Mouse (Mus musculus) neural tube, embryonic 15.5 days (tissue): ENCODE measurements around the gene Nlgn3. TPM values are rescaled to one million over a fixed set of nuclear protein-coding genes. Genes with fewer than 3 reads are reported as not detected.

Experiments
- ATAC-seq: fragments of 200-750 bp; cut with Nextera tagmentation; 2 replicates; pipeline ENCODE4 v1.8.0; 2017; ENCODE audit warnings: mild to moderate bottlenecking, moderate TSS enrichment, moderate library complexity; ENCODE audit not compliant: low FRiP score
- H3K27ac ChIP-seq: fragments of 300-500 bp; sonication (generic); replicated peaks from 2 replicates; pipeline ENCODE4 v1.5.1; 2015; ENCODE audit warnings: mild to moderate bottlenecking, inconsistent platforms
- H3K27me3 ChIP-seq: fragments of 300-500 bp; sonication (generic); replicated peaks from 2 replicates; pipeline ENCODE4 v1.6.1; 2015; ENCODE audit warnings: inconsistent platforms
- H3K36me3 ChIP-seq: fragments of 300-500 bp; sonication (generic); 2 replicates; pipeline ENCODE4 v1.6.1; 2015; ENCODE audit warnings: inconsistent platforms
- H3K4me1 ChIP-seq: fragments of 300-500 bp; sonication (generic); 2 replicates; pipeline ENCODE4 v1.6.1; 2015; ENCODE audit warnings: inconsistent platforms
- H3K4me2 ChIP-seq: fragments of 300-500 bp; sonication (generic); 2 replicates; pipeline ENCODE4 v1.6.1; 2015; ENCODE audit warnings: inconsistent platforms, mild to moderate bottlenecking, moderate library complexity
- H3K4me3 ChIP-seq: fragments of 300-500 bp; sonication (generic); replicated peaks from 2 replicates; pipeline ENCODE4 v1.5.1; 2015; ENCODE audit warnings: mild to moderate bottlenecking, inconsistent platforms
- H3K9ac ChIP-seq: fragments of 300-500 bp; sonication (generic); replicated peaks from 2 replicates; pipeline ENCODE4 v1.6.1; 2015; ENCODE audit warnings: mild to moderate bottlenecking, inconsistent platforms
- H3K9me3 ChIP-seq: fragments of 300-500 bp; sonication (generic); replicated peaks from 2 replicates; pipeline ENCODE4 v1.6.1; 2016; ENCODE audit warnings: inconsistent platforms
- WGBS: fragments of 180-500 bp; shearing (Covaris S2); methylation state at CpG from one replicate; pipeline ENCODE4 v1.1.7; 2015; ENCODE audit warnings: mixed read lengths; 5-methylcytosine and 5-hydroxymethylcytosine counted together
- polyA plus RNA-seq: library from polyadenylated mRNA; unstranded; fragments of >200 nt; fragmentation: Nextera tagmentation; extraction: Ambion mirVana; gene quantifications from 2 replicates; pipeline ENCODE4 v1.2.1, GENCODE M21; 2015

Gene Nlgn3
- polyA plus RNA-seq, 1 experiment from 2014 or later, result 77.2 TPM

GRCm38 (mm10) chrX:101273875-101274738 lies 24.9 kb upstream of the Nlgn3 start, which contains the start of gene Med12:
Gene Med12, plus strand, starts transcription at chrX:101274030.
- H3K9ac ChIP-seq, result peak within 1 kb of the TSS; percentile 50
- peak within 1 kb of the TSS; percentile 70 for H3K27ac ChIP-seq
- H3K4me3 ChIP-seq, result peak within 1 kb of the TSS; percentile 50
- no peaks in the 10 kb centered on the region; the same call in 1 of the 2 replicates for H3K27me3 ChIP-seq
- 21% methylated on average over 49 of the region's 54 CpGs for WGBS
- peaks cover 9% of the 10 kb centered on the region; the same call in 1 of the 2 replicates for H3K4me1 ChIP-seq
- no peaks in the 10 kb centered on the region for H3K9me3 ChIP-seq
- H3K4me2 ChIP-seq, result peak within 1 kb of the TSS; percentile 56
- peak; percentile 98 for ATAC-seq
- peaks cover 3% of the 10 kb centered on the region; the same call in 1 of the 2 replicates for H3K36me3 ChIP-seq

GRCm38 (mm10) chrX:101282813-101283212 lies 16.2 kb upstream of the Nlgn3 start:
- WGBS, result 78% methylated on average over 6 of the region's 6 CpGs
- Histone ChIP-seq H3K9me3 (no peaks in the 10 kb centered on the region), H3K4me2 (no peak overlapping the region), H3K9ac (no peak overlapping the region), H3K4me3 (no peak overlapping the region), H3K27me3 (no peaks in the 10 kb centered on the region), H3K27ac (no peak overlapping the region), H3K36me3 (peaks cover 40% of the 10 kb centered on the region), H3K4me1 (no peaks in the 10 kb centered on the region)
- no peak for ATAC-seq

GRCm38 (mm10) chrX:101285534-101285933 lies 13.4 kb upstream of the Nlgn3 start:
- WGBS, result 35% methylated on average over 6 of the region's 6 CpGs
- no peak for ATAC-seq
- H3K36me3 ChIP-seq, result peaks cover 47% of the 10 kb centered on the region

GRCm38 (mm10) chrX:101285953-101286670 lies 12.9 kb upstream of the Nlgn3 start:
- Histone ChIP-seq H3K9ac (no peak overlapping the region), H3K4me1 (no peaks in the 10 kb centered on the region), H3K4me2 (no peak overlapping the region), H3K4me3 (no peak overlapping the region), H3K27ac (no peak overlapping the region), H3K36me3 (peaks cover 53% of the 10 kb centered on the region), H3K27me3 (no peaks in the 10 kb centered on the region), H3K9me3 (no peaks in the 10 kb centered on the region)
- no peak for ATAC-seq
- 91% methylated on average over 14 of the region's 14 CpGs for WGBS

More at GRCm38 (mm10) chrX:101285534-101285933, 13.4 kb upstream of the Nlgn3 start:
- no peaks in the 10 kb centered on the region for H3K9me3 ChIP-seq
- H3K9ac ChIP-seq, result no peak overlapping the region
- H3K4me2 ChIP-seq, result no peak overlapping the region
- no peaks in the 10 kb centered on the region for H3K4me1 ChIP-seq
- no peak overlapping the region for H3K27ac ChIP-seq
- H3K27me3 ChIP-seq, result no peaks in the 10 kb centered on the region
- H3K4me3 ChIP-seq, result no peak overlapping the region

- 96% methylated on average over 3 of the region's 3 CpGs for WGBS
- Histone ChIP-seq H3K9ac (no peak overlapping the region), H3K27ac (no peak overlapping the region), H3K4me2 (no peak overlapping the region), H3K27me3 (no peaks in the 10 kb centered on the region), H3K9me3 (no peaks in the 10 kb centered on the region), H3K4me1 (no peaks in the 10 kb centered on the region), H3K4me3 (no peak overlapping the region), H3K36me3 (peaks cover 50% of the 10 kb centered on the region)
- no peak for ATAC-seq
Observed at GRCm38 (mm10) chrX:101287543-101287942, 11.4 kb upstream of the Nlgn3 start.

GRCm38 (mm10) chrX:101288432-101288831 lies 10.5 kb upstream of the Nlgn3 start:
- Histone ChIP-seq H3K36me3 (peaks cover 51% of the 10 kb centered on the region), H3K27ac (no peak overlapping the region), H3K4me3 (no peak overlapping the region), H3K9ac (no peak overlapping the region), H3K9me3 (no peaks in the 10 kb centered on the region), H3K4me1 (no peaks in the 10 kb centered on the region), H3K4me2 (no peak overlapping the region), H3K27me3 (no peaks in the 10 kb centered on the region)
- WGBS, result 98% methylated on average over 6 of the region's 6 CpGs
- no peak for ATAC-seq

GRCm38 (mm10) chrX:101289037-101289436 lies 9.9 kb upstream of the Nlgn3 start:
- Histone ChIP-seq H3K36me3 (peaks cover 53% of the 10 kb centered on the region), H3K9ac (no peak overlapping the region), H3K27ac (no peak overlapping the region), H3K9me3 (no peaks in the 10 kb centered on the region), H3K4me1 (no peaks in the 10 kb centered on the region), H3K27me3 (no peaks in the 10 kb centered on the region), H3K4me3 (no peak overlapping the region), H3K4me2 (no peak overlapping the region)
- no peak for ATAC-seq
- WGBS, result 94% methylated on average over 7 of the region's 7 CpGs

- Histone ChIP-seq H3K4me2 (no peak overlapping the region), H3K4me1 (no peaks in the 10 kb centered on the region), H3K4me3 (no peak overlapping the region), H3K9me3 (no peaks in the 10 kb centered on the region), H3K27me3 (no peaks in the 10 kb centered on the region), H3K36me3 (peaks cover 48% of the 10 kb centered on the region), H3K27ac (no peak overlapping the region), H3K9ac (no peak overlapping the region)
- WGBS, result 87% methylated on average over 10 of the region's 10 CpGs
- no peak for ATAC-seq
Observed at GRCm38 (mm10) chrX:101290111-101290510, 8.9 kb upstream of the Nlgn3 start.

- WGBS, result 30% methylated on average over 13 of the region's 13 CpGs
- peak overlapping the region; percentile 62 for H3K9ac ChIP-seq
- H3K4me3 ChIP-seq, result peak overlapping the region; percentile 56
- no peaks in the 10 kb centered on the region for H3K9me3 ChIP-seq
- peaks cover 9% of the 10 kb centered on the region for H3K36me3 ChIP-seq
- peak overlapping the region; percentile 58 for H3K4me2 ChIP-seq
- ATAC-seq, result peak; percentile 81
- H3K27ac ChIP-seq, result peak overlapping the region; percentile 86
- H3K27me3 ChIP-seq, result no peaks in the 10 kb centered on the region
- peaks cover 40% of the 10 kb centered on the region for H3K4me1 ChIP-seq
Observed at GRCm38 (mm10) chrX:101299473-101300426, 782 bp downstream of the Nlgn3 start.

GRCm38 (mm10) chrX:101300427-101301030 lies 1.6 kb downstream of the Nlgn3 start:
- H3K36me3 ChIP-seq, result peaks cover 9% of the 10 kb centered on the region
- peak overlapping the region; percentile 58 for H3K4me2 ChIP-seq
- H3K9ac ChIP-seq, result peak overlapping the region; percentile 62
- peaks cover 40% of the 10 kb centered on the region for H3K4me1 ChIP-seq
- H3K27ac ChIP-seq, result peak overlapping the region; percentile 86
- H3K27me3 ChIP-seq, result no peaks in the 10 kb centered on the region
- peak overlapping the region; percentile 56 for H3K4me3 ChIP-seq
- no peaks in the 10 kb centered on the region for H3K9me3 ChIP-seq
- ATAC-seq, result peak; percentile 55
- 31% methylated on average over 13 of the region's 13 CpGs for WGBS
